Mouse (Mus musculus) embryonic stem cell, embryonic (primary cell): ENCODE data around the gene Rmnd5a.

ENCODE experiments used
- CTCF ChIA-PET, 4 experiments: fragments of 300-600 bp in 2 of 4; fragments of 350-600 bp in 2 of 4; sonication (Branson Sonifier 250); formaldehyde crosslinking; loops; one replicate each; lab custom pipeline; 2022; ENCODE audit warnings: inconsistent platforms in 2 of 4; lab: Charles Lee
- POLR2A ChIA-PET, 4 experiments: fragments of 300-600 bp in 2 of 4; fragments of 350-600 bp in 2 of 4; sonication (Branson Sonifier 250); formaldehyde crosslinking; loops; one replicate each; lab custom pipeline; 2022; ENCODE audit warnings: antibody characterized with exemption in 4 of 4, inconsistent platforms in 1 of 4; lab: Charles Lee

Gene Rmnd5a

GRCm38 (mm10) chr6:71398829-71399609, 41.4 kb downstream of the Rmnd5a start:
- POLR2A ChIA-PET = interaction anchor here in 2 of 4 experiments (0.9 to 1.1 kb wide), 3 partner anchors 9 to 248 kb away, joined by 3 to 4 read pairs (median 3); no protein-coding TSS in a partner anchor

GRCm38 (mm10) chr6:71396761-71397160, 43.7 kb downstream of the Rmnd5a start:
- CTCF ChIA-PET = no interaction called here
- POLR2A ChIA-PET = interaction anchor here in 2 of 4 experiments (0.6 to 1.8 kb wide), 3 partner anchors 20 to 73 kb away, joined by 3 to 4 read pairs (median 4); partner anchors contain the start of gene Rmnd5a (in 1 of the 2)

More at GRCm38 (mm10) chr6:71398829-71399609, 41.4 kb downstream of the Rmnd5a start:
- CTCF ChIA-PET = interaction anchor here in 3 of 4 experiments (0.6 to 2.0 kb wide), 9 partner anchors 23 to 862 kb away, joined by 3 to 7 read pairs (median 3); no protein-coding TSS in a partner anchor

GRCm38 (mm10) chr6:71396016-71396415, 44.4 kb downstream of the Rmnd5a start:
- CTCF ChIA-PET = interaction anchor here in 1 of 4 experiments (0.6 kb wide), 1 partner anchor 253 kb away, joined by 3 read pairs; no protein-coding TSS in a partner anchor

GRCm38 (mm10) chr6:71390496-71390895, 49.9 kb downstream of the Rmnd5a start:
- ChIA-PET POLR2A (interaction anchor here in 1 of 4 experiments (1.4 kb wide), 1 partner anchor 8 kb away, joined by 4 read pairs; no protein-coding TSS in a partner anchor), CTCF (no interaction called here)

More at GRCm38 (mm10) chr6:71396016-71396415, 44.4 kb downstream of the Rmnd5a start:
- POLR2A ChIA-PET = interaction anchor here in 3 of 4 experiments (0.7 to 1.8 kb wide), 4 partner anchors 9 to 134 kb away, joined by 3 to 6 read pairs (median 4); partner anchors contain the start of gene Rmnd5a (in 1 of the 3)

GRCm38 (mm10) chr6:71381654-71382053, 58.8 kb downstream of the Rmnd5a start:
- ChIA-PET CTCF (no interaction called here), POLR2A (interaction anchor here in 2 of 4 experiments (1.0 kb wide), 2 partner anchors 9 to 111 kb away, joined by 3 read pairs; partner anchors contain the start of genes Cd8a (in 1 of the 2) and Krcc1 (in 1 of the 2))

- CTCF ChIA-PET = no interaction called here
- POLR2A ChIA-PET = interaction anchor here in 2 of 4 experiments (0.5 to 1.2 kb wide), 5 partner anchors 9 to 326 kb away, joined by 3 to 5 read pairs (median 3); no protein-coding TSS in a partner anchor
Observed at GRCm38 (mm10) chr6:71376711-71377110, 63.7 kb downstream of the Rmnd5a start.

GRCm38 (mm10) chr6:71374921-71375320, 65.5 kb downstream of the Rmnd5a start:
- POLR2A ChIA-PET = no interaction called here
- CTCF ChIA-PET = no interaction called here

GRCm38 (mm10) chr6:71374311-71374829, 66.1 kb downstream of the Rmnd5a start:
- ChIA-PET CTCF (interaction anchor here in 1 of 4 experiments (0.9 kb wide), 1 partner anchor 65 kb away, joined by 3 read pairs; no protein-coding TSS in a partner anchor), POLR2A (interaction anchor here in 1 of 4 experiments (0.5 to 2.0 kb wide), 3 partner anchors 210 to 605 kb away, joined by 3 to 7 read pairs (median 3); partner anchors contain the start of gene Kdm3a)

GRCm38 (mm10) chr6:71373249-71373775, 67.1 kb downstream of the Rmnd5a start, which contains the start of gene Cd8a:
Gene Cd8a, plus strand, starts transcription at chr6:71373427.
- CTCF ChIA-PET = interaction anchor here in 1 of 4 experiments (0.6 to 1.0 kb wide), 3 partner anchors 67 to 232 kb away, joined by 3 to 4 read pairs (median 3); partner anchors contain the start of gene Rmnd5a

GRCm38 (mm10) chr6:71372041-71372720, 68.3 kb downstream of the Rmnd5a start:
- CTCF ChIA-PET = no interaction called here

More at GRCm38 (mm10) chr6:71373249-71373775, 67.1 kb downstream of the Rmnd5a start, which contains the start of gene Cd8a:
- POLR2A ChIA-PET = interaction anchor here in 1 of 4 experiments (0.9 to 2.0 kb wide), 3 partner anchors 9 to 259 kb away, joined by 3 to 7 read pairs (median 3); partner anchors contain the start of gene Kdm3a

GRCm38 (mm10) chr6:71371085-71371605, 69.3 kb downstream of the Rmnd5a start:
- CTCF ChIA-PET = no interaction called here

More at GRCm38 (mm10) chr6:71372041-71372720, 68.3 kb downstream of the Rmnd5a start:
- POLR2A ChIA-PET = interaction anchor here in 1 of 4 experiments (0.9 kb wide), 1 partner anchor 10 kb away, joined by 3 read pairs; no protein-coding TSS in a partner anchor

GRCm38 (mm10) chr6:71369416-71369815, 71.0 kb downstream of the Rmnd5a start:
- CTCF ChIA-PET = interaction anchor here in 1 of 4 experiments (0.8 kb wide), 1 partner anchor 16 kb away, joined by 4 read pairs; no protein-coding TSS in a partner anchor
- POLR2A ChIA-PET = no interaction called here

More at GRCm38 (mm10) chr6:71371085-71371605, 69.3 kb downstream of the Rmnd5a start:
- POLR2A ChIA-PET = no interaction called here

- CTCF ChIA-PET = no interaction called here
- POLR2A ChIA-PET = no interaction called here
Observed at GRCm38 (mm10) chr6:71363995-71364394, 76.4 kb downstream of the Rmnd5a start.

- ChIA-PET POLR2A (no interaction called here), CTCF (no interaction called here)
Observed at GRCm38 (mm10) chr6:71361156-71361670, 79.2 kb downstream of the Rmnd5a start.

GRCm38 (mm10) chr6:71360751-71361150, 79.7 kb downstream of the Rmnd5a start:
- CTCF ChIA-PET = no interaction called here
- POLR2A ChIA-PET = no interaction called here

GRCm38 (mm10) chr6:71360221-71360620, 80.2 kb downstream of the Rmnd5a start:
- ChIA-PET POLR2A (no interaction called here), CTCF (no interaction called here)

GRCm38 (mm10) chr6:71357493-71357892, 82.9 kb downstream of the Rmnd5a start:
- CTCF ChIA-PET = no interaction called here

More at GRCm38 (mm10) chr6:71357493-71357892, 82.9 kb downstream of the Rmnd5a start:
- POLR2A ChIA-PET = interaction anchor here in 1 of 4 experiments (0.6 kb wide), 1 partner anchor 493 kb away, joined by 3 read pairs; no protein-coding TSS in a partner anchor
